Mouse (Mus musculus) heart, adult 2 months (tissue): ENCODE results near the gene Lpcat3.

Experiments
- CTCF ChIP-seq: fragments of 200-600 bp; IDR thresholded peaks from 2 replicates; pipeline ENCODE4 v1.8.1; 2022; ENCODE audit warnings: antibody characterized with exemption, mild to moderate bottlenecking, moderate library complexity
- POLR2A ChIP-seq: fragments of 200-500 bp; IDR thresholded peaks from 2 replicates; pipeline ENCODE4 v1.6.1; 2011; ENCODE audit warnings: mild to moderate bottlenecking, low read depth, low read length, control low read depth; ENCODE audit not compliant: insufficient read depth

DNA sequence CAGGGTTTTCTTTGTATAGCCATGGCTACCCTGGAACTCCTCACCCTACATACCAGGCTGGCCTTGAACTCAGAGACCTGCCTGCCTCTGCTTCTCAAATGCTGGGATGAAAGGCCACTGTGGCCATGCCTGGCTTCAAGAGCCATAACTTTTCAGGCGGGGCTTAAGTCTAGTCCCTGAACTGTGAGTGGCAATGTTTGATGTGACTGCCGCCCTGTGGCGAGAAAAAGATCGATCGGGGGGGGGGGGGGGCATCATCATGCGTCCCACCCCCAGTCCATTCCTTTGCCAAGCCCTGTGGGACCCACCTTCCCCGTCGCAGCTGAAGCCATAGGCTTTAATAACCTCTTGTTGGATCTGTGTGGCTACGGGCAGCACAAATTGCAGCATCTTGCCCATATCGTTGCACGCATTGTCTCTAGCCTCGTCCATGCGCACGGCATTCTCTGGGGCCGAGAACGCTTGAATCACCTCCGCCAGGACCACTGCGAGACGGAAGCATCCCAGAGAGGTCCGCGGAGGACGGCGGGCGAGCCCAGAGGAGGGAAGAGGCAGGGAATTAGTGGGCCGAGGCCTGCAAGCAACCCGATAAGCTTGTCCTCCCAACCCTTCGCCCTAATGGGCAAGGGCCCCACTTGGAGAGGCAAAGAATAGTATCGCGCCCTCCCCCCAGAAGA lies 77.5 kb downstream of the Lpcat3 start:
- TF ChIP-seq CTCF: peak; percentile 72
- TF ChIP-seq POLR2A: no peak
